Mouse (Mus musculus): ENCODE results near the gene 4930432K21Rik. TPM values are rescaled to one million over a fixed set of nuclear protein-coding genes. Genes with fewer than 3 reads are reported as not detected.

4930432K21Rik gene
- total RNA-seq (2012; rRNA removed) (0.04 TPM in 1 of 2 replicates, not detected in the other), total RNA-seq (2014; rRNA removed) (0.09 TPM in 1 of 2 replicates, not detected in the other), polyA plus RNA-seq (2012; ENCODE audit: insufficient read length, low read depth) (not detected in 2 replicates)

- H3K4me2 ChIP-seq (ENCODE audit: insufficient read depth, low read depth, poor library complexity, severe bottlenecking) = peak within 1 kb of the TSS; percentile 25; the same call in 1 of the 2 replicates
- TF ChIP-seq MAFK (IDR thresholded peaks at IDR 0.05; ENCODE audit: insufficient replicate concordance, low read length) (no peak), E2F4 (IDR thresholded peaks at IDR 0.05; ENCODE audit: insufficient replicate concordance, low read depth, low read length) (peak; percentile 91; the same call in 1 of the 2 replicates), USF2 (conservative IDR thresholded peaks at IDR 0.05; ENCODE audit: low read depth, low read length) (0 out of 2 replicates have a peak, but pooled peaks have one; percentile 22), CHD2 (IDR thresholded peaks at IDR 0.05; ENCODE audit: low read length) (no peak), GABPA (IDR thresholded peaks at IDR 0.05; ENCODE audit: insufficient replicate concordance, low read depth, low read length) (peak; percentile 48; the same call in 1 of the 2 replicates), MYC (IDR thresholded peaks at IDR 0.05; ENCODE audit: low read depth, low read length) (peak; percentile 65; the same call in 1 of the 2 replicates), SIN3A (IDR thresholded peaks at IDR 0.05; ENCODE audit: low read length) (no peak), NELFE (IDR thresholded peaks at IDR 0.05; ENCODE audit: low read depth, low read length) (peak; percentile 71; the same call in 1 of the 2 replicates), POLR2AphosphoS2 (IDR thresholded peaks at IDR 0.05; ENCODE audit: low read depth, low read length) (no peak), TCF12 (IDR thresholded peaks at IDR 0.05; ENCODE audit: low read depth, low read length) (0 out of 2 replicates have a peak, but pooled peaks have one; percentile 36), ETS1 (conservative IDR thresholded peaks at IDR 0.05; ENCODE audit: low read depth, low read length) (no peak), KAT2A (IDR thresholded peaks at IDR 0.05; ENCODE audit: insufficient replicate concordance, low read length) (peak; percentile 93; the same call in 1 of the 2 replicates), JUND (conservative IDR thresholded peaks at IDR 0.05; ENCODE audit: low read depth, low read length) (no peak), ZNF384 (IDR thresholded peaks at IDR 0.05; ENCODE audit: low read depth, low read length) (no peak), RAD21 (IDR thresholded peaks at IDR 0.05; ENCODE audit: low read depth, low read length) (no peak), POLR2A (IDR thresholded peaks at IDR 0.05; ENCODE audit: low read depth, low read length) (peak; percentile 66), UBTF (IDR thresholded peaks at IDR 0.05; ENCODE audit: low read depth, low read length) (no peak), CHD1 (IDR thresholded peaks at IDR 0.05; ENCODE audit: low read depth, low read length) (no peak), JUN (IDR thresholded peaks at IDR 0.05; ENCODE audit: insufficient read depth, low read depth, low read length) (no peak), ZMIZ1 (IDR thresholded peaks at IDR 0.05; ENCODE audit: low read depth, low read length) (no peak), MEF2A (IDR thresholded peaks at IDR 0.05; ENCODE audit: borderline replicate concordance, low read depth, low read length) (peak; percentile 41; the same call in 1 of the 2 replicates), RCOR1 (conservative IDR thresholded peaks at IDR 0.05; ENCODE audit: low read depth, low read length) (no peak), USF1 (IDR thresholded peaks at IDR 0.05; ENCODE audit: low read depth, low read length) (no peak), ZKSCAN1 (IDR thresholded peaks at IDR 0.05; ENCODE audit: borderline replicate concordance, low read depth, low read length) (no peak), MAX (IDR thresholded peaks at IDR 0.05; ENCODE audit: low read length) (peak; percentile 99), IRF4 (IDR thresholded peaks at IDR 0.05; ENCODE audit: low read depth, low read length) (no peak; the same call in 1 of the 2 replicates), CTCF (conservative IDR thresholded peaks at IDR 0.05 in 1 of 2, IDR thresholded peaks at IDR 0.05 in 1 of 2; ENCODE audit: low read depth in 2 of 2, low read length in 2 of 2) (no peak), HCFC1 (IDR thresholded peaks at IDR 0.05; ENCODE audit: low read depth, low read length) (peak; percentile 99), ELF1 (IDR thresholded peaks at IDR 0.05; ENCODE audit: low read depth, low read length) (peak; percentile 90), NRF1 (IDR thresholded peaks at IDR 0.05; ENCODE audit: low read depth, low read length) (peak; percentile 99)
- H3K4me3 ChIP-seq (replicated peaks in 1 of 3; ENCODE audit: low read depth in 2 of 3, low read length in 2 of 3, poor library complexity in 1 of 3) = peak within 1 kb of the TSS; percentile 81 to 88 (median 83)
- 0 out of 2 replicates have a peak, but pooled peaks cover 3% of the 10 kb centered on the region for H3K79me2 ChIP-seq (replicated peaks; ENCODE audit: control insufficient read depth, extremely low read depth, insufficient read depth, poor library complexity, severe bottlenecking)
- H3K9me3 ChIP-seq (replicated peaks; ENCODE audit: low read length) = peaks cover 3% of the 10 kb centered on the region
- DNase-seq (ENCODE audit: extremely low read depth) = peak; percentile 97
- dilution Hi-C loops (cut with MboI; ENCODE audit: extremely low pct_ligation_motif_present, extremely low pct_unique_long_range_greater_than_20kb, low sequenced_read_pairs) = no loop called here
- in situ Hi-C loops (cut with MboI; ENCODE audit: low pct_ligation_motif_present, low pct_unique_long_range_greater_than_20kb, low sequenced_read_pairs) = no loop called here
- peaks cover 13 to 33% of the 10 kb centered on the region in 2 experiments for H3K36me3 ChIP-seq (replicated peaks in 1 of 2; ENCODE audit: control insufficient read depth in 1 of 2, insufficient read depth in 1 of 2, low read length in 1 of 2)
- H3K9ac ChIP-seq (ENCODE audit: insufficient read depth, low read depth) = peak within 1 kb of the TSS; percentile 58
- peaks cover 8% of the 10 kb centered on the region for H3K27me3 ChIP-seq (replicated peaks)
- no peak within 1 kb of the TSS for H3K27ac ChIP-seq (ENCODE audit: insufficient read depth, low read depth)
- peaks cover 4 to 20% of the 10 kb centered on the region in 2 experiments; a peak in 3 of 4 replicates for H3K4me1 ChIP-seq (ENCODE audit: control insufficient read depth in 1 of 2, insufficient read depth in 2 of 2)
These were observed at the start of gene 4930432K21Rik, which contains the start of gene Cc2d1a for GRCm38 (mm10) chr8:84147769-84148530. TSS of gene 4930432K21Rik (plus strand) at chr8:84148025. TSS of gene Cc2d1a (minus strand) at chr8:84147936.
